Mouse (Mus musculus) lung, postnatal 0 days (tissue): ENCODE measurements around the gene Tmco4.
A peak's percentile ranks its signal among the peaks of the same experiment; 100 is the strongest.

Experiments
- CTCF ChIP-seq: IDR thresholded peaks from 2 replicates; pipeline ENCODE4 v1.5.1; 2016; ENCODE audit warnings: antibody characterized with exemption, mild to moderate bottlenecking
- EP300 ChIP-seq: IDR thresholded peaks from 2 replicates; pipeline ENCODE4 v1.6.1; 2016; ENCODE audit warnings: antibody characterized with exemption, mild to moderate bottlenecking, control low read depth

DNA sequence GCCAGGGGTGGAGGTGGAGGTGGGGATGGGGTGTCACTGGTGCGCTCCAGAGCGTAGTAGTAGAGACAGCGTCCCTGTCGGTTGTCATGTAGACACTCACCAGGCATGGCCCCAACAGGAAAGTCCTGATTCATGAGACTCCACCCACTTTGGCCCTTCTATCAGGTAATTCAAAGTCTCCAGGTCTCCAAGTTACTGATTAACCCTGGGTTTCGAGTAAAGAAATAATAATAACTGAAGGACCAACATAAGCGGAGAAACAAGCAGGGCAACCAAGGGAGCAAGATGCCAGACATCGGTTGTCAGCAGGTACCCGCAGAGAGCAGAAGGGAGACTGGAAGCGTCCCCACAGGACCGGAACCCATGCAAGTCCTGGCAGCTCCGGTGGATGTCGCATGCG, 5.8 kb upstream of the Tmco4 start, which contains the start of gene Rnf186:
- no peak for TF ChIP-seq EP300
- TF ChIP-seq CTCF: peak; percentile 32
